Mouse (Mus musculus): Measurements from ENCODE around the gene Ccdc9b.

DNA sequence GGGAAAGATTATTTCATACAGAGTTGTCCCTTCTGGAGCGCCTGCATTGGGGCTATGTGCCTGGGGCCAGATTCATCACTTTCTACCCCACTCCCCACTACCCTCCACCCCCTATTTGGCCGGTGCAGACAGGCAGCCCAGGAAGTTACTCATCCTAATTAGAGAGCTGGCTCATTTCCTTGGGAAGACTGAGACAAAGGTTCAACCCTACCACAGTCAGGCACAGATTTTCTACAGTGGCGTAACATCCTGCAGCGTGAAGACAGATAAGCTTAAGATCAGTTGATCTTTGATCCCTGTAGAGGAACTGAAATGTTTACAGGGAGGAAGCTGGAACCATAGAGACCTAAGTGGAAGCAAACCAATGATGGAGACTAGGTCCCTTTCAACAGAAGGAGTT, 19.8 kb upstream of the Ccdc9b start:
- no peak for TF ChIP-seq GATA1 (IDR thresholded peaks at IDR 0.05; ENCODE audit: low read length)
- no peak for TF ChIP-seq TAL1 (IDR thresholded peaks at IDR 0.05; ENCODE audit: low read length)
